In the genomic region with DNA sequence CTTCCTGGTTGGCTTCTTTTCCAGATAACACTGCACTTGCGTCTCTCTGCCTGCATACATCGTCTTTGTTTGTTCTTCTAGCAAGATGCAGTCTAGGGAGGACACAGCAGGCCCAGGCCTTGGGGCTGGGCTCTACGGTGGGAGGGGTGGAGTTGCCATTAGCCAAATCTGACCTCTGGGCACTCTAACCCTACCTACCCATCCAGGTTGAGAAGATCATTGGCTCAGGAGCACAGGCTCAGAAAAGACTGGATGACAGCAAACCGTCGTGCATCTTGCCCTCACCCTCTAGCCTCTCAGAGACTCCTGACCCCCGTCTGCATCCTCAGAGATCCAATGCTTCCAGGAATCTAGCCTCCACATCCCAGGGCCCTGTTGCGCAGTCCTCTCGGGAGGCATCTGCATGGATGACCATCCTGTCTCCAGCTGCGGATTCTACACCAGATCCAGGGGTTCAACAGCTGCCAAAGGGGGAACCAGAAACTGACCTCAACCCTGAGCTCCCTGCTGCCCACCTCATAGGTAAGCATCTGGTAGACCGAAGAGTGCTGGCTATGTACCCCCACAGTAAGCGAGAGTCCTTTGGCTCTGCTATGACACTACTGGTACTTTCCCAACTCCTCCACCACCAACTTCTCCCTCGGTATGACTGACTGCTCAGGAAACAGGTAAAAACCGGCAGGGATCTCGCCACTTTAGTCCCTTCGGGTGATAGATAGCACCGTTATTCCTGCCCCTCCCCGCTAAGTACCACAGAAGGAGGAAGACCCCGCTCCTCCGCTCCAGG, we compare ENCODE assay signal across 8 mouse cellular contexts. TPM values are rescaled to one million over a fixed set of nuclear protein-coding genes. Genes with fewer than 3 reads are reported as not detected.
DNase-seq lines count a peak whose midpoint lies in the region; ATAC-seq and TF ChIP-seq lines count a peak whose summit lies in the region.

No protein-coding gene starts in this region.

- H3K9me3 ChIP-seq in kidney, embryonic 14.5 days (ENCODE audit: control insufficient read depth, low read length): no peaks in the 10 kb centered on the region

- peaks cover 14% of the 10 kb centered on the region for H3K4me1 ChIP-seq in kidney, embryonic 14.5 days (ENCODE audit: control insufficient read depth, insufficient read depth, low read length)
- peaks cover 45% of the 10 kb centered on the region for H3K4me1 ChIP-seq in bone marrow macrophage, adult 2 months (ENCODE audit: control insufficient read depth, insufficient read depth, low read length)

- H3K9ac ChIP-seq in kidney, embryonic 14.5 days (ENCODE audit: low read depth, low read length): peak overlapping the region; percentile 32

- 45% methylated on average over 19 of the region's 19 CpGs for WGBS in kidney, embryonic 14.5 days

- no peak for TF ChIP-seq CTCF in bone marrow macrophage, adult 2 months (IDR thresholded peaks at IDR 0.05; ENCODE audit: low read depth, low read length)

- H3K4me2 ChIP-seq in kidney, embryonic 14.5 days (replicated peaks; ENCODE audit: low read depth, low read length): peak overlapping the region; percentile 65

- H3K27ac ChIP-seq in kidney, embryonic 14.5 days (ENCODE audit: low read depth, low read length): no peak overlapping the region
- no peak overlapping the region for H3K27ac ChIP-seq in bone marrow macrophage, adult 2 months (ENCODE audit: insufficient read depth, low read depth, low read length)

- H3K36me3 ChIP-seq in kidney, embryonic 14.5 days (ENCODE audit: control insufficient read depth, insufficient read depth, low read length): no peaks in the 10 kb centered on the region

- peak overlapping the region; percentile 41 for H3K4me3 ChIP-seq in kidney, embryonic 14.5 days (ENCODE audit: low read length)
- peak overlapping the region; percentile 72 for H3K4me3 ChIP-seq in bone marrow macrophage, adult 2 months (ENCODE audit: insufficient read depth, low read length)

- H3K27me3 ChIP-seq in kidney, embryonic 14.5 days (ENCODE audit: control insufficient read depth, insufficient read depth, low read length): peaks cover 35% of the 10 kb centered on the region

- peak; percentile 41; the same call in 1 of the 2 replicates for ATAC-seq in kidney, embryonic 14.5 days (ENCODE audit: low FRiP score, low TSS enrichment)
- ATAC-seq in inflammation-experienced regulatory T-cells, adult 6 months: peak; percentile 33
- ATAC-seq in monocyte, adult 5-6 weeks (replicated peaks; ENCODE audit: insufficient number of reproducible peaks, low FRiP score, low TSS enrichment, poor library complexity, severe bottlenecking): peak; percentile 11

- no peak for DNase-seq in kidney, postnatal 36 days
- no peak for DNase-seq in embryo, embryonic 9.5 days (ENCODE audit: extremely low spot score)
- no peak for DNase-seq in adrenal gland, adult 18-20 months (ENCODE audit: low spot score in 2 of 2)
- DNase-seq in urinary bladder, adult 2 months (ENCODE audit: low spot score): no peak

- TF ChIP-seq POLR2A in bone marrow macrophage, adult 2 months (IDR thresholded peaks at IDR 0.05; ENCODE audit: borderline replicate concordance, low read depth, low read length): no peak

RNA-seq across cellular contexts. Expression of a gene that starts 0.8 kb away (rescaled TPM):
- 0.34 and 1.4 TPM in 2 replicates for polyA plus RNA-seq in kidney, embryonic 14.5 days (2014; fragmentation: Nextera tagmentation; extraction: Ambion mirVana)
- not detected in 2 replicates for polyA plus RNA-seq in bone marrow macrophage, adult 2 months (2012; ENCODE audit: insufficient read depth, insufficient read length, missing spikeins)
- polyA plus RNA-seq in inflammation-experienced regulatory T-cells, adult 6 months (2017; shearing (Covaris generic)): 100 to 1,000 TPM; 112 to 242 (median 186) TPM
- total RNA-seq in monocyte, adult 5-6 weeks (2017): 38.1 to 48.1 TPM (median 38.4 TPM) in 3 replicates
- 1 to 10 TPM; 2.0 to 6.5 TPM for total RNA-seq in adrenal gland, adult 18-20 months (2021)
- polyA plus RNA-seq in urinary bladder, adult 2 months (2012; rRNA removed): 2.6 and 3.5 TPM in 2 replicates

RNA-seq across cellular contexts. Expression of a gene that starts 6.8 kb away (rescaled TPM):
- not detected in 2 replicates for polyA plus RNA-seq in kidney, embryonic 14.5 days (2014; fragmentation: Nextera tagmentation; extraction: Ambion mirVana)
- 11.9 and 12.8 TPM in 2 replicates for polyA plus RNA-seq in bone marrow macrophage, adult 2 months (2012; ENCODE audit: insufficient read depth, insufficient read length, missing spikeins)
- 10 to 100 TPM; 20.9 to 28.8 (median 24.9) TPM for polyA plus RNA-seq in inflammation-experienced regulatory T-cells, adult 6 months (2017; shearing (Covaris generic))
- total RNA-seq in monocyte, adult 5-6 weeks (2017): 37.0 to 62.7 TPM (median 38.1 TPM) in 3 replicates
- total RNA-seq in adrenal gland, adult 18-20 months (2021): under 1 TPM; 0.36 to 0.83 TPM
- polyA plus RNA-seq in urinary bladder, adult 2 months (2012; rRNA removed): 0.55 and 0.83 TPM in 2 replicates

RNA-seq across cellular contexts. Expression of a gene that starts 6.8 kb away (rescaled TPM):
- 12.2 and 15.9 TPM in 2 replicates for polyA plus RNA-seq in kidney, embryonic 14.5 days (2014; fragmentation: Nextera tagmentation; extraction: Ambion mirVana)
- polyA plus RNA-seq in bone marrow macrophage, adult 2 months (2012; ENCODE audit: insufficient read depth, insufficient read length, missing spikeins): 811 and 856 TPM in 2 replicates
- polyA plus RNA-seq in inflammation-experienced regulatory T-cells, adult 6 months (2017; shearing (Covaris generic)): 10 to 100 TPM in 1 of 3 experiments, 1 to 10 TPM in 2; 6.4 to 11.2 (median 8.8) TPM
- 763 to 1,006 TPM (median 964 TPM) in 3 replicates for total RNA-seq in monocyte, adult 5-6 weeks (2017)
- total RNA-seq in adrenal gland, adult 18-20 months (2021): 1 to 10 TPM; 3.5 to 4.1 TPM
- polyA plus RNA-seq in urinary bladder, adult 2 months (2012; rRNA removed): 20.4 and 23.0 TPM in 2 replicates

RNA-seq across cellular contexts. Expression of a gene that starts 10.1 kb away (rescaled TPM):
- polyA plus RNA-seq in kidney, embryonic 14.5 days (2014; fragmentation: Nextera tagmentation; extraction: Ambion mirVana): 0.14 TPM in 1 of 2 replicates, not detected in the other
- polyA plus RNA-seq in bone marrow macrophage, adult 2 months (2012; ENCODE audit: insufficient read depth, insufficient read length, missing spikeins): not detected in 2 replicates
- 100 to 1,000 TPM in 1 of 3 experiments, 10 to 100 TPM in 2; 34.4 to 113 (median 95.2) TPM for polyA plus RNA-seq in inflammation-experienced regulatory T-cells, adult 6 months (2017; shearing (Covaris generic))
- 1.7 TPM in 1 of 3 replicates, not detected in the others for total RNA-seq in monocyte, adult 5-6 weeks (2017)
- not detected for total RNA-seq in adrenal gland, adult 18-20 months (2021)
- polyA plus RNA-seq in urinary bladder, adult 2 months (2012; rRNA removed): 0.29 and 0.43 TPM in 2 replicates

RNA-seq across cellular contexts. Expression of a gene that starts 19.2 kb away (rescaled TPM):
- polyA plus RNA-seq in kidney, embryonic 14.5 days (2014; fragmentation: Nextera tagmentation; extraction: Ambion mirVana): 9.7 and 10.9 TPM in 2 replicates
- polyA plus RNA-seq in bone marrow macrophage, adult 2 months (2012; ENCODE audit: insufficient read depth, insufficient read length, missing spikeins): 420 and 469 TPM in 2 replicates
- polyA plus RNA-seq in inflammation-experienced regulatory T-cells, adult 6 months (2017; shearing (Covaris generic)): 1 to 10 TPM in 2 of 3 experiments, under 1 TPM in 1; 0.79 to 5.4 (median 2.1) TPM
- 20.7 to 64.8 TPM (median 31.9 TPM) in 3 replicates for total RNA-seq in monocyte, adult 5-6 weeks (2017)
- 10 to 100 TPM in 1 of 2 experiments, 1 to 10 TPM in 1; 6.1 to 11.2 TPM for total RNA-seq in adrenal gland, adult 18-20 months (2021)
- polyA plus RNA-seq in urinary bladder, adult 2 months (2012; rRNA removed): 11.2 and 13.3 TPM in 2 replicates

Comparison
In these comparisons a context has a peak if more than half of its experiments do, and no peak if none do; other contexts are left out.
1. RNA of a gene that starts 0.8 kb away (polyA plus RNA-seq): 112 to 242 TPM in inflammation-experienced regulatory T-cells, adult 6 months; 2.6 to 3.5 TPM in urinary bladder, adult 2 months, 0.34 to 1.4 TPM in kidney, embryonic 14.5 days and not detected in bone marrow macrophage, adult 2 months; every median in the first group is over 10 times any median in the second.
2. RNA of a gene that starts 6.8 kb away (polyA plus RNA-seq): 811 to 856 TPM in bone marrow macrophage, adult 2 months; 20.4 to 23.0 TPM in urinary bladder, adult 2 months, 12.2 to 15.9 TPM in kidney, embryonic 14.5 days and 6.4 to 11.2 TPM in inflammation-experienced regulatory T-cells, adult 6 months; every median in the first group is over 10 times any median in the second.
3. Peak in every context shown above with its lines, with median percentiles within 50 percentile points of each other: ATAC-seq.